Mouse (Mus musculus) liver, adult 10 weeks (tissue): ENCODE data around the gene Aldh5a1. TPM values are rescaled to one million over a fixed set of nuclear protein-coding genes. Genes with fewer than 3 reads are reported as not detected.

Experiments
- polyA plus RNA-seq: library from polyadenylated mRNA; stranded (reverse); fragments of 350-450 nt; fragmentation: Illumina TruSeq; extraction: RNeasy Lipid Tissue Mini Kit (QIAGEN cat#74804); gene quantifications from one replicate; pipeline ENCODE4 v1.2.3, GENCODE M21; 2014; ENCODE audit warnings: low read depth, low replicate concordance

Gene Aldh5a1
- 33.8 TPM for polyA plus RNA-seq

GRCm38 (mm10) chr13:24937108-24937838 is at the start of gene Aldh5a1:
Gene Aldh5a1 (minus strand): TSS chr13:24937661.

DNA sequence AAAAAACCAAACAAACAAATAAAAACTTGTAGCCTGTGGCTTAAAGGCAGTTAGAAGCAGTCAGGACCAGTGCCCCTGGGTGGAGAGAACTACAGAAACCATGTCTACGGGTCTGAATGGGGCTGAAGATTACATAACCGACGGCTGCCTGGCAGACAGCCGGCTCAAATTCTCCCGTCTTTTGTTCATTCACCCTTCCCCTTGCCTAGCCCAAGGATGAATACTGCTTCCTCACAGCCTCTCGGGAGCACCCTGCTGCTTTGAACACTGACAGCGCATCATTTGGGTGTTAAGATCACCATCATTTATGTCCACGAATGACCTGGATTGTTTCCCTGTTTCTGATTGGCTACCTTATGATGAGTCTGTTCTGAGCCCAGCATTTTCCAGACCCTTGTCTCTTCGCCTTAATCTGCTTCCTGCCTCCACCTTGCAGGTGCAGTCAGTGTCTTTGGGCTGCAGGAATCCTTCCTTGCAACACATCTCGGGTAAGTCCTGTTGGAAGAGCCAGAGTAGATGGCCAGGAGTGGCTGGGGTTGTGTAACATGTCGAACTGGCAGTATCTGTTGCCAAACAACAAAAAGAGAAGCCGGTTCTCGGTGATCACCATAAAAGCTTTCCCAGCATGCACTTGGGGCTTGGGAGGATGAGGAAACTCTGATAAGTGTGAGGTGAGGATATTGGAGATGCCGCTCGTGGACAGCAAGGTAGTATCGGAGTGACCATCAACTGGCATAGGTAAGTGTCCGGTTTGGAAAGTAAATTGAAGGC is 5.2 kb upstream of the Aldh5a1 start, which contains the start of gene Gpld1:
Gpld1 (plus strand) TSS at position 641 of the 771 bp plus-strand sequence.

Other genes with a start within 250 kb of the Aldh5a1 start
- not detected for gene Armh2, start 196.4 kb downstream of the Aldh5a1 start, polyA plus RNA-seq
- 16.4 TPM for gene Gmnn, start 175.7 kb downstream of the Aldh5a1 start, polyA plus RNA-seq
- 162 TPM for gene BC005537, start 136.0 kb downstream of the Aldh5a1 start, polyA plus RNA-seq
- gene Acot13, start 106.1 kb downstream of the Aldh5a1 start, polyA plus RNA-seq: 128 TPM
- gene Tdp2, start 106.0 kb downstream of the Aldh5a1 start, polyA plus RNA-seq: 82.7 TPM
- gene D130043K22Rik, start 92.5 kb downstream of the Aldh5a1 start, polyA plus RNA-seq: 4.6 TPM
- gene Gpld1, start 5.5 kb upstream of the Aldh5a1 start, polyA plus RNA-seq: 86.2 TPM
- 7.8 TPM for gene Mrs2, start 82.7 kb upstream of the Aldh5a1 start, polyA plus RNA-seq
- gene Dcdc2a, start 118.3 kb upstream of the Aldh5a1 start, polyA plus RNA-seq: 2.7 TPM